Mouse (Mus musculus): ENCODE measurements around the gene H13. TPM values are rescaled to one million over a fixed set of nuclear protein-coding genes. Genes with fewer than 3 reads are reported as not detected.

The H13 gene
- total and polyA plus RNA-seq, 2 experiments from 2014 or later, result 162 to 196 TPM

DNA sequence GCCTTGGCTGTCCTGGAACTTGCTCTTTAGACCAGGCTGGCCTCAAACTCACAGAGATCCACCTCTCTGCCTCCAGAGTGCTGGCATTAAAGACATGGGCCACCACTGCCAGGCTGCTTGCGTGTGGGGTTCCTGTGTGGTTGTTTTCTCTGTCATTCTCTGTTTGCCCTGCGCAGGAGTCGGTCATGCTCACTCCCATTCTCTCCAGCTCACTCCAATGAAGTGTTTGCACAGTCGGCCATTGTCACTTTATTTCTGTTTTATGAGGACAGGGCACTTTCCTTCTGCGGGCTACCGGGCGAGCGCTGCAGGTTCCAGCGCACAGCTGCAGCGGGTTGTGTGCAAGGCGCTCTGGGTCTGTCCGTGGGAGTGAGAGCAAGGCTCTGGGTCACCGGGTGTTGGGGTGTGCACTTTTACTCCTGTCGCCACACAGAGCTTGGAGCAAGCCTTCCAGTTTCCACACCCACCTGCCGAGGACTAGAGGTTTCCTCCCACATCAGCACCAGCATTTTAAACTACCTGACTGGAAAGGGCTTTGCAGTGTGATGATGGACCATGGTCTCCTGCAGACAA lies 56.0 kb downstream of the H13 start:
- WGBS, result 65% methylated on average over 15 of the region's 15 CpGs
- no peak overlapping the region for H3K9ac ChIP-seq (replicated peaks; ENCODE audit: low read length)

DNA sequence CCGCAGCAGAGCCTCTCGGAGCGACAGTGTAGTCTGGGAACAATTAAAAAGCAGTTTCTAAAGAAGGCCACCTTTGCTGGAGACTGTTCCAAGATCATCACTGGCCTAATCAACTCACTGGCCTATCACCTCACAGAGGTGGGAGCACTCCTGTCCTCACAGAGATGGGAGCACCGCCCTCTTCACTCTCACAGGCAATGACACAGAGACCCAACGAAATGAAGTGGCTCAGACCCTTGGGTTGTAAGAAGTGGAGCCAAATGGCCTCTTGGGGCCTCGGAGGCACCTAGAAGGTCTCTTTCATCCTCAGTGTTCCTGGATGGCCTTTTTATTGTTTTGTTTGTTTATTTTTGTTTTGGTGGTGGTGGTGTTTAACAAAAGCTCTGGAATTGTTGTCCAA lies 57.0 kb downstream of the H13 start:
- H3K9ac ChIP-seq (replicated peaks; ENCODE audit: low read length), result no peak overlapping the region
- no peak for TF ChIP-seq CTCF (IDR thresholded peaks at IDR 0.05; ENCODE audit: low read depth)
- no peaks in the 10 kb centered on the region for H3K36me3 ChIP-seq (ENCODE audit: insufficient read depth, low read length)
- no peak for DNase-seq (ENCODE audit: low spot score)
- H3K9me3 ChIP-seq (ENCODE audit: low read length), result no peaks in the 10 kb centered on the region
- H3K4me3 ChIP-seq (ENCODE audit: low read length), result no peak overlapping the region
- H3K27me3 ChIP-seq (ENCODE audit: insufficient read depth, low read length), result no peaks in the 10 kb centered on the region
- peaks cover 10% of the 10 kb centered on the region; the same call in 1 of the 2 replicates for H3K4me1 ChIP-seq (ENCODE audit: insufficient read depth, low read length)
- WGBS, result 87% methylated on average over 6 of the region's 6 CpGs
- no peak overlapping the region for H3K4me2 ChIP-seq (ENCODE audit: low read depth, low read length)
- no peak overlapping the region for H3K27ac ChIP-seq
- no peak for ATAC-seq

More for the DNA sequence above, 56.0 kb downstream of the H13 start:
- DNase-seq (ENCODE audit: low spot score) (no peak), ATAC-seq (no peak)
- no peaks in the 10 kb centered on the region for H3K9me3 ChIP-seq (ENCODE audit: low read length)
- no peak overlapping the region for H3K4me3 ChIP-seq (ENCODE audit: low read length)
- no peak overlapping the region for H3K4me2 ChIP-seq (ENCODE audit: low read depth, low read length)
- TF ChIP-seq CTCF (IDR thresholded peaks at IDR 0.05; ENCODE audit: low read depth), result no peak
- H3K36me3 ChIP-seq (ENCODE audit: insufficient read depth, low read length), result no peaks in the 10 kb centered on the region
- H3K4me1 ChIP-seq (ENCODE audit: insufficient read depth, low read length), result peaks cover 10% of the 10 kb centered on the region; the same call in 1 of the 2 replicates
- no peak overlapping the region for H3K27ac ChIP-seq
- H3K27me3 ChIP-seq (ENCODE audit: insufficient read depth, low read length), result no peaks in the 10 kb centered on the region

DNA sequence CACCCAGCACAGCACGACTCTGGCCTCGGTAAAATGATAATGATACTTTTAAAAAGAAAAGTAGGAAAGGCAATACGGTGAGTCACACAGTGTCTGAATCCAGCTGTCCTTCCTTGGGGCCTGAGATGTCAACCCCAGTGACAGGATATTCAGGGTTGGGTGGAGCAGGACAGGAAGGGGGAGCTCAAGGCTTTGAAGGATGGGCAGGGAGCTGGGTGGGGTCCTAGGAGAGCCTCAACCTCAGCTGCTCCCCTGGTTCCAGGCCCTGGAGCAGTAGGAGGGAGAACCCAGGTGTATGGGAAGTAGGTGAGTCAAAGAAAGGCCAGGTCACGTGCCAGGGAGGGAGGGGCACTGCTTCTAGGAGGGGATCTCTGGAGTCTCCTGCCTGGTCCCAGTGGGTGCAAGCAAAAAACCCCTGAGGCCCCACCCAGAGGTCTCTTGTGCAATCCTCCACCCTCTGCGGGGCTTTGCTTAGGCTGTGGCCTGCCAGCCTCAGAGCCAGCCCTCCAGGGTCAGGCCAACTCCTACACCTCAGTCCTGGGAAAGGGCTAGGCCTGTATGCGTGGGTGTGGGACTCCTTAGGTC lies 57.6 kb downstream of the H13 start:
- WGBS, result 73% methylated on average over 6 of the region's 6 CpGs

DNA sequence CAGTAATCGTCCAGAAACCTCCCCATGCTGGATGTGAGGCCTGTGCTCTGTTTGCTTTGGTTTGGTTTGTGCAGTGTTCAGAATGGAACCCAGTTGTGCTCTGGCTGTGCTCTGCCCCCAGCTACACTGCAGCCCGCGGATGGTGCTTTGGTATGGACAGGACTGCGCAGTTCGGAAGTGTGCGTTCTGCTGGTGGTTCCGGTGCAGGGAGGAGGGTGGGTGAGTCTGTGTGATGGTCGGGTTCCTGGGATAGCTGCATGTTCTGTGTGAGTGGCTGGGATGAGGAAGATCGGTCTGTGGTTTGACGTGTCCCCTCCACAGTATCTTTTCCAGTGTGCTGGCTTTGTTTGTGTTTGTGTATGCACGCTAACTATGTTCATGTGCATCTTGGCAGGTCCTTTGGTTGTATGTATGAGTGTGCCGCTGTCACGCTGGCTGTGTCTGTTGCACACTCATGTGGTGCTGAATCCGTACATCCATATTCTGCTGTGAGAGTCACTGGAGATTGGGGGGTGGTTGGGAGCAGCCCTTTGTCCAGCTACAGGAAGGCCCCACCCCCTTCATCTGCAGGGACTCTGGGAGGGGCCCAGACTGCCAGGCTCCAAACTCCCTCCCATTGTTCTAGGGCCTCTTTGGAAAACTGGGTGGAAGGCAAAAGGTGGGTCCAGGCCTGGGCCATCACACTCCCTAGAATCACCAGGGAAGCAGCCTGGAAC lies 58.7 kb downstream of the H13 start:
- H3K9me3 ChIP-seq (ENCODE audit: low read length), result no peaks in the 10 kb centered on the region
- no peak overlapping the region for H3K9ac ChIP-seq (replicated peaks; ENCODE audit: low read length)
- H3K36me3 ChIP-seq (ENCODE audit: insufficient read depth, low read length), result no peaks in the 10 kb centered on the region
- no peak overlapping the region for H3K4me3 ChIP-seq (ENCODE audit: low read length)
- peak overlapping the region; percentile 32; the same call in 1 of the 2 replicates for H3K27ac ChIP-seq
- 69% methylated on average over 14 of the region's 14 CpGs for WGBS
- H3K4me2 ChIP-seq (ENCODE audit: low read depth, low read length), result no peak overlapping the region
- TF ChIP-seq CTCF (IDR thresholded peaks at IDR 0.05; ENCODE audit: low read depth), result no peak
- peaks cover 10% of the 10 kb centered on the region; the same call in 1 of the 2 replicates for H3K4me1 ChIP-seq (ENCODE audit: insufficient read depth, low read length)
- DNase-seq (ENCODE audit: low spot score) (no peak), ATAC-seq (no peak)
- H3K27me3 ChIP-seq (ENCODE audit: insufficient read depth, low read length), result no peaks in the 10 kb centered on the region

More for the DNA sequence above, 57.6 kb downstream of the H13 start:
- H3K36me3 ChIP-seq (ENCODE audit: insufficient read depth, low read length), result no peaks in the 10 kb centered on the region
- no peaks in the 10 kb centered on the region for H3K27me3 ChIP-seq (ENCODE audit: insufficient read depth, low read length)
- no peak overlapping the region for H3K4me2 ChIP-seq (ENCODE audit: low read depth, low read length)
- H3K27ac ChIP-seq, result no peak overlapping the region
- peaks cover 10% of the 10 kb centered on the region; the same call in 1 of the 2 replicates for H3K4me1 ChIP-seq (ENCODE audit: insufficient read depth, low read length)
- DNase-seq (ENCODE audit: low spot score) (no peak), ATAC-seq (no peak)
- H3K4me3 ChIP-seq (ENCODE audit: low read length), result no peak overlapping the region
- no peak for TF ChIP-seq CTCF (IDR thresholded peaks at IDR 0.05; ENCODE audit: low read depth)
- H3K9me3 ChIP-seq (ENCODE audit: low read length), result no peaks in the 10 kb centered on the region
- H3K9ac ChIP-seq (replicated peaks; ENCODE audit: low read length), result no peak overlapping the region

DNA sequence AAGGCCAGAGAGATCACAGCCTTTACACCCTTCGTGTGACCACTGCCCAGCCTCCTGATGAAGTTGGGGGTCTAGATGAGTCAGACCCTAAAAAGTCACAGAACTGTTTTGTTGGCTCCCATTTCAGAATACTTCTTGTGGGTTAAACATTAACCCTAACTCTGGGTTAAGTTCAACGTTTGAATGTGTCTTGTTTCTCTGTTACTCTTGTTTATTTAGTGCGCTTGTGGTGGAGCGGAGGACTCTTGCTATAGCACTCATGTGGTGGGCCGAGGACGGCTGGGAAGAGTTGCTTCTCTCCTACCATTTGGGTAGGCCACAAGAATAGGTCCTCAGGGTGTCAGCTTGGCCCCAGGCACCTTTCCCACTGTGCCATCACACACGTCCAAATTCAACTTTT lies 59.3 kb downstream of the H13 start:
- Histone ChIP-seq H3K4me2 (ENCODE audit: low read depth, low read length) (no peak overlapping the region), H3K4me1 (ENCODE audit: insufficient read depth, low read length) (peaks cover 10% of the 10 kb centered on the region; the same call in 1 of the 2 replicates), H3K36me3 (ENCODE audit: insufficient read depth, low read length) (no peaks in the 10 kb centered on the region), H3K9ac (replicated peaks; ENCODE audit: low read length) (no peak overlapping the region), H3K4me3 (ENCODE audit: low read length) (no peak overlapping the region), H3K27ac (no peak overlapping the region), H3K9me3 (ENCODE audit: low read length) (no peaks in the 10 kb centered on the region), H3K27me3 (ENCODE audit: insufficient read depth, low read length) (no peaks in the 10 kb centered on the region)
- 84% methylated on average over 7 of the region's 7 CpGs for WGBS
- DNase-seq (ENCODE audit: low spot score) (no peak), ATAC-seq (no peak)
- TF ChIP-seq CTCF (IDR thresholded peaks at IDR 0.05; ENCODE audit: low read depth), result no peak

DNA sequence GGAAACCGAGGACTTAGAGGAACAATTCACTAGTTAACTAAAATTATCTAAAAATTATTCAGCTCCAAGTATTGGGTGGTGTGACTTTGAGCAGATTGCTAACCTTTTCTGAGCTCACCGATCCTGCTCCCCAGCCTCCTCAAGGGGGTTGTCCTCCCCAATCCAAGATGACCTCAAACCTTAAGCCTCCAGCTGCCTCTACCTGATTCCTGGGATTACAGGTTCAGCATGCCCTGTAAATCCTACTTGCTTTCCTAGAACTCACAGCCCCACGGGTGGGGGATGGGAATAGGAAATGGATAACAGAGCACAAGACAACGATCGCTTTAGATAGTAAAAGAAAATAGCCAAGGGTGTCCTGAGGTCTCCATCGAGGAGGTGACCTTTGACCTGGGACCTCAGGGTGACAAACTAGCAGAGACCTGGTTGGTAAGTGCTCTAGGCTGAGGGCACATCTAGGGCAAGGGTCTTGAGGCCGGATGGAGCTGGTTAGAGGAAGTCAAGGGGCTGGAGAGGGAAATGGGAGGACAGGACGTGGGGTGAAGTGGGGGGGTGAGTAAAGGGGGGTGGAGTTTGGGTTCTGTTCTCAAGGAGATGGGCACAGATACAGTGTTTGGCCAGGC lies 59.9 kb downstream of the H13 start:
- DNase-seq (ENCODE audit: low spot score) (no peak), ATAC-seq (no peak)
- H3K36me3 ChIP-seq (ENCODE audit: insufficient read depth, low read length), result no peaks in the 10 kb centered on the region
- WGBS, result 57% methylated on average over 8 of the region's 8 CpGs
- peak overlapping the region; percentile 63; the same call in 1 of the 2 replicates for H3K27ac ChIP-seq
- H3K4me3 ChIP-seq (ENCODE audit: low read length), result no peak overlapping the region
- H3K9me3 ChIP-seq (ENCODE audit: low read length), result no peaks in the 10 kb centered on the region
- TF ChIP-seq CTCF (IDR thresholded peaks at IDR 0.05; ENCODE audit: low read depth), result no peak
- peaks cover 7% of the 10 kb centered on the region; the same call in 1 of the 2 replicates for H3K4me1 ChIP-seq (ENCODE audit: insufficient read depth, low read length)
- no peak overlapping the region for H3K4me2 ChIP-seq (ENCODE audit: low read depth, low read length)
- H3K27me3 ChIP-seq (ENCODE audit: insufficient read depth, low read length), result no peaks in the 10 kb centered on the region
- H3K9ac ChIP-seq (replicated peaks; ENCODE audit: low read length), result no peak overlapping the region
